Comparison of ENCODE assay signal across 8 mouse cellular contexts in genomic region chr4:119816620-119817356, GRCm38 (mm10).
DNase-seq lines count a peak whose midpoint lies in the region; ATAC-seq and TF ChIP-seq lines count a peak whose summit lies in the region.

No protein-coding gene starts in this region.

- peaks cover 4% of the 10 kb centered on the region; the same call in 1 of the 2 replicates for H3K4me1 ChIP-seq in kidney, embryonic 14.5 days (ENCODE audit: control insufficient read depth, insufficient read depth, low read length)
- H3K4me1 ChIP-seq in forebrain, embryonic 15.5 days = peaks cover 47% of the 10 kb centered on the region
- H3K4me1 ChIP-seq in kidney, postnatal 0 days (replicated peaks; ENCODE audit: insufficient read depth, low read length) = no peaks in the 10 kb centered on the region
- peaks cover 34% of the 10 kb centered on the region for H3K4me1 ChIP-seq in midbrain, embryonic 14.5 days (ENCODE audit: control insufficient read depth, insufficient read depth, low read length)

- no peak for DNase-seq in kidney, adult 18-20 months
- peak; percentile 34 for DNase-seq in adrenal gland, postnatal 25 days
- DNase-seq in kidney, postnatal 0 days (ENCODE audit: low spot score) = peak; percentile 38
- DNase-seq in midbrain, embryonic 14.5 days = peak; percentile 79
- peak; percentile 60 to 74 for DNase-seq in urinary bladder, postnatal 4 days (ENCODE audit: low spot score in 2 of 2)
- no peak for DNase-seq in T-cell, adult 2 months (ENCODE audit: low spot score)

- peaks cover 13% of the 10 kb centered on the region for H3K27me3 ChIP-seq in kidney, embryonic 14.5 days (ENCODE audit: control insufficient read depth, insufficient read depth, low read length)
- H3K27me3 ChIP-seq in forebrain, embryonic 15.5 days = no peaks in the 10 kb centered on the region
- no peaks in the 10 kb centered on the region for H3K27me3 ChIP-seq in kidney, postnatal 0 days (ENCODE audit: insufficient read depth, low read length)
- H3K27me3 ChIP-seq in midbrain, embryonic 14.5 days (ENCODE audit: control insufficient read depth, insufficient read depth, low read length) = no peaks in the 10 kb centered on the region

- no peaks in the 10 kb centered on the region for H3K9me3 ChIP-seq in kidney, embryonic 14.5 days (ENCODE audit: control insufficient read depth, low read length)
- H3K9me3 ChIP-seq in forebrain, embryonic 15.5 days = no peaks in the 10 kb centered on the region
- H3K9me3 ChIP-seq in kidney, postnatal 0 days (replicated peaks; ENCODE audit: low read length) = no peaks in the 10 kb centered on the region
- H3K9me3 ChIP-seq in midbrain, embryonic 14.5 days (ENCODE audit: control insufficient read depth, low read length) = no peaks in the 10 kb centered on the region

- H3K27ac ChIP-seq in kidney, embryonic 14.5 days (ENCODE audit: low read depth, low read length) = no peak overlapping the region
- peak overlapping the region; percentile 55; the same call in 1 of the 2 replicates for H3K27ac ChIP-seq in forebrain, embryonic 15.5 days (replicated peaks)
- no peak overlapping the region for H3K27ac ChIP-seq in kidney, postnatal 0 days
- H3K27ac ChIP-seq in midbrain, embryonic 14.5 days (replicated peaks; ENCODE audit: low read depth, low read length) = no peak overlapping the region

- no peak overlapping the region for H3K4me3 ChIP-seq in kidney, embryonic 14.5 days (ENCODE audit: low read length)
- H3K4me3 ChIP-seq in forebrain, embryonic 15.5 days = peak overlapping the region; percentile 11
- no peak overlapping the region for H3K4me3 ChIP-seq in kidney, postnatal 0 days (replicated peaks; ENCODE audit: low read depth, low read length)
- no peak overlapping the region for H3K4me3 ChIP-seq in midbrain, embryonic 14.5 days (replicated peaks; ENCODE audit: low read depth, low read length)

- peak; percentile 51; the same call in 1 of the 2 replicates for ATAC-seq in kidney, embryonic 14.5 days (ENCODE audit: low FRiP score, low TSS enrichment)
- no peak for ATAC-seq in forebrain, embryonic 15.5 days (replicated peaks)
- ATAC-seq in kidney, postnatal 0 days (replicated peaks; ENCODE audit: low FRiP score, low read depth) = no peak
- peak; percentile 40; the same call in 1 of the 2 replicates for ATAC-seq in midbrain, embryonic 14.5 days (ENCODE audit: low FRiP score, low TSS enrichment)

- no peak overlapping the region for H3K4me2 ChIP-seq in kidney, embryonic 14.5 days (replicated peaks; ENCODE audit: low read depth, low read length)
- H3K4me2 ChIP-seq in forebrain, embryonic 15.5 days (replicated peaks) = peak overlapping the region; percentile 62
- H3K4me2 ChIP-seq in kidney, postnatal 0 days (ENCODE audit: low read length) = no peak overlapping the region
- peak overlapping the region; percentile 59 for H3K4me2 ChIP-seq in midbrain, embryonic 14.5 days (ENCODE audit: low read length)

- no peak for TF ChIP-seq CTCF in kidney, postnatal 0 days (IDR thresholded peaks at IDR 0.05; ENCODE audit: low read depth)

- WGBS in kidney, embryonic 14.5 days = 36% methylated on average over 7 of the region's 7 CpGs
- 18% methylated on average over 7 of the region's 7 CpGs for WGBS in forebrain, embryonic 15.5 days
- 41% methylated on average over 7 of the region's 7 CpGs for WGBS in kidney, postnatal 0 days
- WGBS in midbrain, embryonic 14.5 days = 25% methylated on average over 7 of the region's 7 CpGs

- H3K36me3 ChIP-seq in kidney, embryonic 14.5 days (ENCODE audit: control insufficient read depth, insufficient read depth, low read length) = no peaks in the 10 kb centered on the region
- H3K36me3 ChIP-seq in forebrain, embryonic 15.5 days = no peaks in the 10 kb centered on the region
- H3K36me3 ChIP-seq in kidney, postnatal 0 days (ENCODE audit: insufficient read depth, low read length) = no peaks in the 10 kb centered on the region
- H3K36me3 ChIP-seq in midbrain, embryonic 14.5 days (ENCODE audit: control insufficient read depth, insufficient read depth, low read length) = no peaks in the 10 kb centered on the region

- no peak overlapping the region for H3K9ac ChIP-seq in kidney, embryonic 14.5 days (ENCODE audit: low read depth, low read length)
- H3K9ac ChIP-seq in forebrain, embryonic 15.5 days (replicated peaks) = no peak overlapping the region
- H3K9ac ChIP-seq in kidney, postnatal 0 days (ENCODE audit: low read depth, low read length) = no peak overlapping the region
- no peak overlapping the region for H3K9ac ChIP-seq in midbrain, embryonic 14.5 days (replicated peaks; ENCODE audit: low read length)

Comparison
In these comparisons a context has a peak if more than half of its experiments do, and no peak if none do; other contexts are left out.
1. ATAC-seq: peak in kidney, embryonic 14.5 days (single experiment) and midbrain, embryonic 14.5 days (single experiment); none in forebrain, embryonic 15.5 days (single experiment) and kidney, postnatal 0 days (single experiment).
2. DNase-seq: peak in adrenal gland, postnatal 25 days (single experiment), kidney, postnatal 0 days (single experiment), midbrain, embryonic 14.5 days (single experiment) and urinary bladder, postnatal 4 days (2 of 2); none in kidney, adult 18-20 months (single experiment) and T-cell, adult 2 months (single experiment).
3. H3K4me2 ChIP-seq: peak in forebrain, embryonic 15.5 days (single experiment) and midbrain, embryonic 14.5 days (single experiment); none in kidney, embryonic 14.5 days (single experiment) and kidney, postnatal 0 days (single experiment).